Mouse (Mus musculus) monocyte, adult 5-6 weeks (primary cell): Measurements from ENCODE around the gene Pdlim5. TPM values are rescaled to one million over a fixed set of nuclear protein-coding genes. Genes with fewer than 3 reads are reported as not detected.
A peak's percentile ranks its signal among the peaks of the same experiment; 100 is the strongest.

Experiments used
- ATAC-seq: fragments of 153-309, 156-312 bp; replicated peaks from 2 replicates; pipeline ENCODE4 v1.8.0; 2017; ENCODE audit warnings: mild to moderate bottlenecking; ENCODE audit not compliant: low TSS enrichment, insufficient number of reproducible peaks, severe bottlenecking, poor library complexity, low FRiP score
- total RNA-seq: library from RNA; stranded (forward); fragments of 200-1000, 200-491, 200-594 nt; gene quantifications from 3 replicates; pipeline ENCODE4 v1.2.3, GENCODE M21; 2017

Pdlim5 gene
- total RNA-seq, 1 experiment from 2014 or later, result 80.9 TPM

DNA sequence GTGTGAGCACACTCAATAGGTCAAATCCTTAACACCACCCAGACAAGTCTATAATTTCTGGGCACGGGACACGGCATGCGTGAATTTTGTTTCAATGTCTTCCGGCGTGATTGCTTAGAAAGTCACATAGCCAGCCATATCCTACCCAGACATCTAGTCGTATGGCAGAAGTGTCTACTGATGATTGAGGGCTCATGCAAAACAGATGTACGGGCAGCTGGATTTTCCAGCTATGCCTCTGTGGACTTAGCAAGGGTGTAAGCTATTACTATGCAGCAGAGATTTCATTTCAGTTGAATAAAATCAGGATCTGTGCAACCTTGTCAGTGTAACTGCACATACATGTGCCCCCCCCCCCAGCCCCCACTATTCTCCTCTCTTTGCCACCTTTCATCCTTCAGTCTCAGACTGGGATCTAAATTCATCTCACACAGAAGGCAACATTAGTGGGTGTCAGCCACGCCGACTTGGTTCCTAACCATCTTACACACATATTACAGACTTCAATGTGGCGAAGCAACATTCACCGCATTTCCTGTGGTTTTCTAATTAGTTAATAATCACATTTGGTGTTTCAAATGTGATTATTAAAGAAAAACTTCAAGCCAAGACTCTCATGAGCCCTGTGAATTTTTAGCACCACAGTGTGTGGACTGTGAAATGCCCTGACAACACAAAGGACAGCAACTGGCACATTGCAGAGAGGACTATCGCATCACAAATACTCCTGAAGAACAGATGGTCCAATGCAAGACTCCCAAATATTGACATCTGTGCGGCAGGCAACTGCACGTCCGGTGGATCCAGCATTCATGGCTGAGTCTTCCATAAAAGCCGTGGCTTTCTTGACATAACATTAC lies 161.7 kb downstream of the Pdlim5 start:
- no peak for ATAC-seq

DNA sequence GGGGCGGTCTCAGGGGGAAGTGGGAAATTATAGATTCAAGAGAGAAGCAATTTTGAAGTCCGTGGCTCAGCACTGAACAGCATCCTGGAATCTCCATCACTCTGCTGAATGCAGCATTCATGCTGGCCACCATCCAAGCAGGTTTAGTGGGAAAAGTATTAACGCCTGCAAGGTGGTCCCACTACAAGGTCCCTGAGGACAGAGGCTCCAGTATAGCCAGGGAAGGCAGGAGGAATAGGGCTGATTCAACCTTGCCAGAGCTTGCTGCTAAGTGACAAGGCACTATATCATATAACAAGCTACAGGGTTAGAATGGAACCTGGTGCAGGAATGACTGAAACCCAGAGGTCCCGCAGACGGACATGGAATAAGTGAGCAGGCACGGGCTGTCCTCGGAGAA lies 166.8 kb downstream of the Pdlim5 start:
- no peak for ATAC-seq

DNA sequence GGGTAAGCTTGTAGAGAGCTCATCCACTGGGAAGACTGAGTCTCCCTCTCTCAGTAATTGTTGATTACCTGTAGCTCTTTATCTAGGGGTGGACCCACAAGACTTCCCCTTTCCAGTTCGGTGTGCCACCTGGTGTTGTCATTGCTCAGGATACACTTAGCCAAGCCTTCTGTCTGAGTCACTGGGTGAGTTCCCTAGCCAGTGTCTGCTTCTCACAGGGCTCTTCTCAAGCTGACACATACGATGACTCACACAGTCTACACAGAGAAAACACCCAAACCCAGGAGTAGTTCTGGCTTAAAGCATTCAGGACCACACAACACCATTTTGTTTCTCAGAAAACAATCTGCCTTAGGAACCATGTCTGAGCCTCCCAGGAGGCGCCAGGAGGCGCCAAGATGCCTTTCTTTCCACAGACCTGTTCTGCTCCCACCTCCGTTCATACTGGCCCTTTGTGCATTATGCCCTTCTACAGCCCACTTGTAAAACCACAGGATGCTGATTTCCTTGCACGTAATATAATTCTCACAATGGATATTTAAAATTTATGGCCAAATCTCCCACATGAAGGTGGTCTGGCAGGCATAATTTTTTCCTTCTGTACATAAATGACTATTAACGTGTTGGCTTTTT lies 172.9 kb downstream of the Pdlim5 start:
- no peak for ATAC-seq

DNA sequence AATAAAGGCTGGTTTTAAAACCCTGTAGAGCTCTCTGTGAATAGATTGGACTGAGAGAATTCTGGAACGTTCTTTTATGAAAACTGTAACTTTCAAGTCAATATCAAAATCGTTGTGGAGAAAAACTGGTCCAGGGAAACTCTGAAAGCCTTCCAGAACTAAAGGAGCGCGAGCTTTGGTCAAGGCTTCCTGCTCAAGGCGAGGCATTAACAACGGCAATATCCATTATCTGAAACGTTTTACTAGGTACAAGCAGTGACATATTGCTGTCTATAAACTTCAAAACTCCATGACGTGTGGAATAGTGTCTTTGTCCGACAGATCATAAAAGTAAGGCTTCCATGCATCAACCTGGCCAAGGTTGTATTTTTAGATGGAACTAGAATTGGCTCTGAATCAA lies 175.6 kb downstream of the Pdlim5 start:
- ATAC-seq, result no peak

DNA sequence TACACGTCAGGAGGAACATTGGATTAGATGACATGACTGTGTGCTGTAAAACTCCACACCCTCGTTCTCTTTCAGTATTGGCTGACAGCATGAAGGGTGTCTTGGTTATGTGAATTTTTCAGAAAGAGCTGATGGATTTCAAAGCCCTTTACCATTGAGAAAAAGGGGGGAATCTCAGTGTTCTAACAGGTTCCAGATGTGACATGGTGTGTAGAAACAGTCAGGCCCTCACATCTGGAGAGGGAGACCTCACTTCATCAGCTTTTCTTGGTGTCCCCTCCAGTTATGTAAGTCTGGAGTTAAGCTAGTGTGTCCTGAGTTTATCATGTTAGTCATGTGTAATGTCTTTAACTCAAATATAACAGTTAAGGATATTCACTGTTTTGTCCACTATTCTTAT lies 182.7 kb downstream of the Pdlim5 start:
- no peak for ATAC-seq

DNA sequence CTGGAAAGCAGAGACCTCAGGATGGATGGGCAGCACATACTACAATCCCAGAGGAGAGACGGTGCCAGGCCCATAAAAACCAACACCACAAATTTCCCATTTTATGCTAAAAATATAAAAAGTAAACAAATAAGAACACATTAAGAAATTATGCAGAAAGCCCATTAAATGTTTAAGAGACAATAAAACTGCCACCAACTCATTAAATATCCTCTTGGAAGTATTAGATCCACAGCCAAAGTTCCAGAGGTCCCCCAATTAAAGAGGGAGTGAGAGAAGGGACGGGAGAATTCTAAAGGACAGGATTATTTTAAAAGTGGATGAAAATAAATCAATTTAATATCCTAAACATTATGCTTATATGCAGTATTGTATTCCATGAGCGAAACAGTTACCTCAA lies 183.3 kb downstream of the Pdlim5 start:
- ATAC-seq, result no peak

DNA sequence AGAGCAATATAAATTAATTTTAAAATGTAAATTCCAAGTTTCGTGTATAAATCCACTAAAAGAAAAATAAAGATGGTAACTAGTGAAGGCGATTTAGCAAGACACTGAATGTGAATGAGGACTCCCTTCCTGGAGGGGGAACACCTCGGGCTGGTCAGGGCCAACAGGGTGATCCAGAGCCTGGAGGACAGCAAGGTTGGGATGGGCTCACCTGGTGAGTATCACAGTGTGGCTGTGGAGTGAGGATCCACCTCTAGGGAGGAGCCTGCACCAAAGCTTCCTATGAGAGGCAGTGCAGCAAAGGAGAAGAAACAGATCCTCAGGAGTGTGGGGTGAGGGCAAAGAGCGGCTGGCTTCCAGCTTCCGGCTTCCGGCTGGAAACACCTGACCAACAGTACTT lies 185.5 kb downstream of the Pdlim5 start:
- no peak; the same call in 1 of the 2 replicates for ATAC-seq

DNA sequence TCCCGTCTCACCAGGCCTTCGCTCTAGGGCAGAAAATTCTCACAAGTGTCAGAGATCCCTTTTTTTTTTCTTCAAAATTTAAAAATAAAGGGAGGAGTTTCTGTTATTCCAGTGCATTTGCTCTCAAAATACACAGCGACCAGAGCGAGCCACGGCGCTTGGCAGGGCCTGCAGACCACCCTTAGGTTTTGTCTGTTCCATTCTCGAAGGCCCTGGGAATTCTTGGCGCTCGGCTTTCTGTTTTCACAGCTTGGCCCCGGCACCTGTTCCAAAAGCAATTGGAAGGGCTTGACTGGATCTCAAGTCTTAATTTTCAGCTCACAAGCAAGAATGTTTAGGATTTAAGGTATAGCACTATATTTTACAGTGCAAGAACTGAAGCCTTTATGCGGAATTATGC lies 186.4 kb downstream of the Pdlim5 start:
- no peak for ATAC-seq

DNA sequence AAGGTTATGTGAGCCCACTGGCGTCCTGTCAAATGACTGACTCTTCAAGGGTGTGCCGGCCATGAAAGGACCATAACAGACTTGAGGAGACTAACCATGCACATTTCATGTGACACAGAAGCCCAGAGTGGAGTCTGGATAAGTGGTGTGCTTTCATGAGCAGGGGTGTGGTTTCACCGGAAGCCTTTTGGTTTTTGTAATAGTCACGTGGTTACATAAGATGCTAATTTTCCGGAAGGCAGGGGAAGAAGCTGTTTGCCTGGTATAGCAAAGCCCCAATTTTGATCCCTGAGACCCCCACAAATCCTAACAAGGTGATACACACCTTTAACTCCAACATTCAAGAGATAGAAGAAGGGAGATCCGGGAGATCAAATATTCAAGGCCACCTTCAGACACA lies 188.0 kb downstream of the Pdlim5 start:
- ATAC-seq, result no peak

DNA sequence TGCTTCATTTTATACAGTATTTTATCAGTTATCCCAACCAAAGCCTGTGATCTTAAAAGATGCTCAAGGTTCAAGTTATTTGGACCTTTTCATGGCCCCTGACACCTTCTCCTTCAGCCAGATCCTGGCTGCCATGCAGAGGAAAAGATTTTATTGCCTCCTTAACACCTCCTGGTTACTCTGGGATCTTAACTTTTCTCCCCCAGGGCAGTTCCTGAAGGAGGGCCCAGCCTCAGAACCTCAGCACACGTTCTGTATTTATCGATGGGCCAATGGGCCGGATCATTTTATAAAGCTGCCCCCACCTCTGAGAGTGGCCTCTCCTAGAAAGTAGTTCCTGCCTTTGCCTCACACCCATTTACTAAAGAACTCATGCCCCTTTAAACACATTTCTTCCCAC lies 189.2 kb downstream of the Pdlim5 start:
- no peak for ATAC-seq

DNA sequence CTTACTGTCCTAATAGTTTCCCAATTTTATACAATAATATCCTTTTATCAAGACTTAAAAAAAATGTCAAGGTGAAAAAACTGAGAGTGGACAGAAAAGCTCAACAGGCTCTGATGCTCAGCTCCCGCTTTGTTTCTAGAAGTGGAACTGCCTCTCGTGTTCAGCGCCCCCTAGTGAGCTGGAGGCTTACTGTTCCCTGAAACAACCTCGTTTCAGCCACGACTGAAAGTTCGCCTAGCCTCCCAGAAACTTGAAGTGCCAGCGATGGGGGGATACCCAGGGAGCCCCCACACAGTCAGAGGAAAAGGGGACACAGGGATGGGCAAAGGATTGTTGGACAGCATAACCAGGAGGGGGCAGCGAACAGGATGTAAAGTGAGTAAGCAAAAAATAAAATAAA lies 199.4 kb downstream of the Pdlim5 start:
- ATAC-seq, result no peak

DNA sequence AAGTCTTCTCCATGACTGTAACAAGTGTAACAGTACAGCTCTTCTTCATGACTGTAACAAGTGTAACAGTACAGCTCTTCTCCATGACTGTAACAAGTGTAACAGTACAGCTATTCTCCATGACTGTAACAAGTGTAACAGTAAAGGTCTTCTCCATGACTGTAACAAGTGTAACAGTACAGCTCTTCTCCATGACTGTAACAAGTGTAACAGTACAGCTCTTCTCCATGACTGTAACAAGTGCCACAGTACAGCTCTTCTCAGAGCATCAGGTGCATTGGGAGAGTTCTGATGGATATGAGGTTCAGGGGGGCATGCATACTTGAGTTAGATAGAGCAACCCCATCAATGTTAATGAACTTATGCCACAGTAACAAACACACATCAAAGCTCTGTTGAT lies 203.9 kb downstream of the Pdlim5 start:
- ATAC-seq, result peak; percentile 53; the same call in 1 of the 2 replicates

Other genes with a start within 250 kb of the Pdlim5 start
- gene Bmpr1b, start 226.3 kb downstream of the Pdlim5 start, total RNA-seq, result not detected in 3 replicates
- gene Gbp5, start 98.3 kb upstream of the Pdlim5 start, total RNA-seq, result 12.7 to 31.6 TPM (median 16.9 TPM) in 3 replicates
- gene Gbp7, start 134.6 kb upstream of the Pdlim5 start, total RNA-seq, result 13.6 to 60.0 TPM (median 22.9 TPM) in 3 replicates
- 30.7 to 52.2 TPM (median 39.1 TPM) in 3 replicates for gene Gbp3, start 164.3 kb upstream of the Pdlim5 start, total RNA-seq
- gene Gbp2b, start 199.2 kb upstream of the Pdlim5 start, total RNA-seq, result 0.29 to 0.64 TPM in 2 of 3 replicates, not detected in the other
- 46.6 to 64.4 TPM (median 57.1 TPM) in 3 replicates for gene Gbp2, start 224.9 kb upstream of the Pdlim5 start, total RNA-seq